Mouse (Mus musculus) hindbrain, embryonic 16.5 days (tissue): ENCODE data around the gene Car1. TPM values are rescaled to one million over a fixed set of nuclear protein-coding genes. Genes with fewer than 3 reads are reported as not detected.
"Not testable (repeated sequence)": the region's sequence is repeated elsewhere in the genome, so short reads cannot be mapped to it uniquely, and the experiment has no call there.

Experiments used
- ATAC-seq: fragments of 200-750 bp; cut with Nextera tagmentation; 2 replicates; pipeline ENCODE4 v1.8.0; 2017; ENCODE audit warnings: moderate TSS enrichment, moderate library complexity
- H3K27ac ChIP-seq: fragments of 300-500 bp; sonication (generic); 2 replicates; pipeline ENCODE4 v1.5.1; 2014; ENCODE audit warnings: low read depth, mild to moderate bottlenecking, control low read depth, low read length, moderate library complexity
- H3K27me3 ChIP-seq: fragments of 300-500 bp; sonication (generic); replicated peaks from 2 replicates; pipeline ENCODE4 v1.6.1; 2014; ENCODE audit warnings: low read length; ENCODE audit not compliant: control insufficient read depth, insufficient read depth
- H3K36me3 ChIP-seq: fragments of 300-500 bp; sonication (generic); 2 replicates; pipeline ENCODE4 v1.6.1; 2014; ENCODE audit warnings: mild to moderate bottlenecking, low read length, moderate library complexity, mixed read lengths; ENCODE audit not compliant: control insufficient read depth, insufficient read depth
- H3K4me1 ChIP-seq: fragments of 300-500 bp; sonication (generic); 2 replicates; pipeline ENCODE4 v1.6.1; 2014; ENCODE audit warnings: low read depth, low read length; ENCODE audit not compliant: control insufficient read depth, insufficient read depth
- H3K4me2 ChIP-seq: fragments of 300-500 bp; sonication (generic); 2 replicates; pipeline ENCODE4 v1.6.1; 2014; ENCODE audit warnings: mild to moderate bottlenecking, low read length, control low read depth, moderate library complexity
- H3K4me3 ChIP-seq: fragments of 300-500 bp; sonication (generic); 2 replicates; pipeline ENCODE4 v1.5.1; 2014; ENCODE audit warnings: mild to moderate bottlenecking, low read length, control low read depth, moderate library complexity
- H3K9ac ChIP-seq: fragments of 300-500 bp; sonication (generic); 2 replicates; pipeline ENCODE4 v1.6.1; 2014; ENCODE audit warnings: low read depth, mild to moderate bottlenecking, control low read depth, low read length, moderate library complexity
- H3K9me3 ChIP-seq: fragments of 300-500 bp; sonication (generic); 2 replicates; pipeline ENCODE4 v1.6.1; 2014; ENCODE audit warnings: mild to moderate bottlenecking, low read length, moderate library complexity; ENCODE audit not compliant: control insufficient read depth
- WGBS: fragments of 180-500 bp; shearing (Covaris S2); extraction: QIAGEN DNeasy Blood & Tissue Kit; methylation state at CpG from one replicate; pipeline ENCODE4 v1.1.7; 2014; 5-methylcytosine and 5-hydroxymethylcytosine counted together
- polyA plus RNA-seq: library from polyadenylated mRNA; unstranded; fragments of >200 nt; fragmentation: Nextera tagmentation; extraction: Ambion mirVana; gene quantifications from 2 replicates; pipeline ENCODE4 v1.2.1, GENCODE M21; 2015

Car1 gene
- polyA plus RNA-seq, 1 experiment from 2014 or later, result not detected

DNA sequence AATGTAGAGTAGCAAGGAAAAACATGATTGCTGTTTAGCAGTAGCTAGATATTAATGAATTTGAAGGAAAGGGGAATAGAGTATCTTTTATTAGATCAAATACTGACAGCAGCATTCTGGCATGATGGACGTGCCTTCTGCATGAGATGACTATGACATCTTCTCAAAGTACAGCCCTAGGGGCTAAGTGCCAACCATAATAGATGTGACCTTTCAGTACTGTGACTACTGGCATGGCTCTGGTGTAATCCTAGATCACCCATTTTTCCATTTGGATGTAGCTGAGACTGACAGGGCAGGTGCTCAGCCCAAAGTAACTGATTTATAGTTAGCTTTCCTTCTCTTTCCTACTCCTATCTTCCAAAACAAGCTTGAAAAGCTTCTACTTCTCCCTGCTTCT, 20.6 kb downstream of the Car1 start:
- H3K4me2 ChIP-seq, result no peak overlapping the region
- H3K4me3 ChIP-seq, result no peak overlapping the region
- no peaks in the 10 kb centered on the region for H3K9me3 ChIP-seq
- no peak overlapping the region for H3K9ac ChIP-seq
- H3K36me3 ChIP-seq, result no peaks in the 10 kb centered on the region
- no peaks in the 10 kb centered on the region for H3K4me1 ChIP-seq
- no peak overlapping the region for H3K27ac ChIP-seq
- no peaks in the 10 kb centered on the region for H3K27me3 ChIP-seq
- no peak for ATAC-seq
- WGBS, result 79% methylated on average over 1 of the region's 1 CpGs

DNA sequence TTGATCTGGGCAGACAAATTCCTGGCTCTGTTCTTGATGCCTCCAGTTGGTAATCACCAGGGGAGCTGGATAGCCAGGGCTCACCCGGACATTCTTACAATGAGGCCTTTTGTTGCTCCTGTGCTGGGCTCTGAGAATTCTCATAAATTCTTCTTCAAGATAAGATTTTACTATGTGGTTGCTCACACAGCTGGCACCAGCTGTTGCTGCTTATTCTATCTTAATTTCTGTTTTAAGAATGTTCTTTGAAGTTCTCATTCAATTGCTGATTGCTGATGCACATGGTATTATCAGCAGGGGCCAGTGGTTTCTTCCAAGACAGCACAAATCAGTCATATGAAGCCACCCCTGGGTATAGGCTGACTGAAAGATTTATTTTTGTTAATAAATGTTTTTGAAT, 21.0 kb downstream of the Car1 start:
- Histone ChIP-seq H3K27ac (no peak overlapping the region), H3K9ac (no peak overlapping the region), H3K9me3 (no peaks in the 10 kb centered on the region), H3K27me3 (no peaks in the 10 kb centered on the region), H3K36me3 (no peaks in the 10 kb centered on the region), H3K4me3 (no peak overlapping the region), H3K4me2 (no peak overlapping the region), H3K4me1 (no peaks in the 10 kb centered on the region)
- ATAC-seq, result no peak
- WGBS, result 36% methylated on average over 1 of the region's 1 CpGs

DNA sequence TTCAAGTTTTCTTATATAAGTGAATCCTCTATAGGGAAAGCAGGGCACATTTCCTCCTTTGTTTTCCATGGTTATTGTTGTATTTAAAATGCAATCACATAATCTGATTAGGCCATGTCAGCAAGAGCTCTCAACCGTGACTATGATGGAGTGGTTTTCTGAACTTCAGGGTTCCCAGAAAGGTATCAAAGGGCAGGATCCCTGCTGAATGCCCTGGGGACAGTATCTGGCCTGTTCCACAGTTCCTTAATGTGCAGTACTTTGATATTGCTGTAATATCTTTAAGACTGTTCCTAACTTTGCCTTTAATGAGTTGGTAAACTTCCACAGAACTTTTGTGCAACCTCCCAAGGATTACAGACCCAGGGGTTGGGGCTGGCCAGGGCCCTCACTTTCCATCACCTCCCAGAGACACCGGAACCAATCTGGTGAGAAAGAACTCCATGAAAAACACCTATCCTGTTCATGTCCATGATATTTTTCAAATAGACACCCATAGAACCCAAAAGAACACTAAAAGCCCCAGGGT, 21.6 kb downstream of the Car1 start:
- Histone ChIP-seq H3K9ac (no peak overlapping the region), H3K36me3 (no peaks in the 10 kb centered on the region), H3K4me2 (no peak overlapping the region), H3K9me3 (no peaks in the 10 kb centered on the region), H3K4me1 (no peaks in the 10 kb centered on the region), H3K27ac (no peak overlapping the region), H3K4me3 (no peak overlapping the region), H3K27me3 (no peaks in the 10 kb centered on the region)
- no peak for ATAC-seq
- WGBS, result 65% methylated on average over 2 of the region's 2 CpGs

DNA sequence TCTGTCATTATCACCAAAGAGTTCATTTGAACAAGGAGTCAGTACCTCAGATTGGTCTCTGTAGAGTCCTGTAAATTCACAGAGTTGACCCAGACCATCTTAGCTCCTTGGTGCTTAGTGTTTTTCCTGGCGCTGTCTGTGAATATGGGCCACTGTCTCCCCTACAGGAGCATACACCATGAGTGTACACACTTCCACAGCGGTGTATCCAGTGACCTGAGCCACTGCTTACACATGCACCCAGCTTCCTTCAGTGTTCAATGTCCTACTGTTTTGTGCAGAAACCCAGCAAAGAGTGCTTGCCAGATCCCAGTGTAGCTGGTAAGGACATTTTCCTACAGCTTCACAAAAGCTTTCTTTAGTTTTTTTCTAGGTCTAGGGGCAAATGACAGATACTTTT, 22.8 kb downstream of the Car1 start:
- 87% methylated on average over 2 of the region's 2 CpGs for WGBS
- H3K4me3 ChIP-seq, result no peak overlapping the region
- no peak overlapping the region for H3K27ac ChIP-seq
- H3K36me3 ChIP-seq, result no peaks in the 10 kb centered on the region
- H3K27me3 ChIP-seq, result no peaks in the 10 kb centered on the region
- H3K9ac ChIP-seq, result no peak overlapping the region
- no peak for ATAC-seq
- no peaks in the 10 kb centered on the region for H3K9me3 ChIP-seq
- H3K4me1 ChIP-seq, result no peaks in the 10 kb centered on the region
- no peak overlapping the region for H3K4me2 ChIP-seq

DNA sequence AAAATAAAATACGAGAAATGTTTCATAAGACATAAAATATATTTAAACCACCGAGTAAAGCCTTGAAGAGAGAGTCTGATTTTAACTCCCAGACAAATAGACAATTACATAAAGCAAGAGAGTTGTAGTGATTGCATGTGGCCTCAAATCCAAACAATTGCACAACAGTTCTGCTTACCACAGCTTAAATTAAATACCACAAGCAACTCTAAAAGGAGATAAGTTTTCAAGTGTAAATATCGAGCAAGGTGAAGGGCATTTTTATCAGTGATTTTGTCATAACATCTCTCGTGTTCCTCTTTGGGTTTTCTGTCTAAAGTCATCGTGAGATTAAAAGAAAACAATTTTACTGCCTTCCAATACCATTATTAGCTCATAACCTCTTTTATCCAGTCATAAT, 25.0 kb downstream of the Car1 start:
- not testable (repeated sequence) for H3K4me1 ChIP-seq, H3K9ac ChIP-seq, H3K27me3 ChIP-seq, H3K4me2 ChIP-seq, ATAC-seq, H3K36me3 ChIP-seq, H3K9me3 ChIP-seq, H3K4me3 ChIP-seq, H3K27ac ChIP-seq
- 86% methylated on average over 5 of the region's 5 CpGs for WGBS

DNA sequence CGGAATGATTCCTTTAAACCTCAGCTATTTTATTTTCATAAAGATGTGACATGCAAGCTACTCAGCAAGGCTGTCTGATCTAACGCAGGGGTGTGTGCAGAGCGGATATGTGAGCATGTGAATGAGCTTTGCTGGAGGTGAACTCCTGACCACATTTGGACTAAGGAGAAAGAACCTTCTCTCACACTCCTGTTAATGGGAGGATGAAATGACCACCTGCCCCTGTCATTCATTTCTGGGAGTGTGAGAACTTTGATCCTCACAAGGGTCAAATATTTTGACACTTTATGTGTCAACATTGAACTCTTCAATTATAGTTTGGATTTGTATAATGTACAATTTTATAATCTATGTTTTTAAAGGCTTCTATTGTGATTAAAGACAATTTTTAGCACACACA, 25.8 kb downstream of the Car1 start:
- not testable (repeated sequence) for H3K36me3 ChIP-seq, H3K4me3 ChIP-seq, H3K4me1 ChIP-seq, H3K9me3 ChIP-seq, H3K27ac ChIP-seq, H3K27me3 ChIP-seq, ATAC-seq, H3K9ac ChIP-seq, H3K4me2 ChIP-seq
- WGBS, result 81% methylated on average over 3 of the region's 3 CpGs

DNA sequence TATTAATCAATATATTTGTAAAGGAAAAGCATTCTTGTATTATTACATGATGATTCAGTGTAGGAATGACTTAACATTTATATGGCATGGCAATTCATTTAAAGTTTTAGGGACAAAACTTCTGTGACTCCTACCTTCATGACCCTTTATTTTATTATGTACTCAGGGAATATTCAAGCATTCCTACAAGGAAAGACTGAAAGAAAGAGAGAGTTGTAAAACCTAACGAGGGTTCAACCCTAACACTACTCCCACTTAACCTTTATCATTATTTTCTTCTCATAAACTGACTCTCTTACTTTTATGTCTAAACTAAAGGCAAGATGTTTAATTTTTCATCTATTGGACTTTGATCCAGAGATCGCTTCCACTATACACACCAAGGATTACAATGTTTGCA, 28.0 kb downstream of the Car1 start:
- Histone ChIP-seq H3K27ac (no peak overlapping the region), H3K4me3 (no peak overlapping the region), H3K4me1 (no peaks in the 10 kb centered on the region), H3K4me2 (no peak overlapping the region), H3K27me3 (no peaks in the 10 kb centered on the region), H3K9me3 (no peaks in the 10 kb centered on the region), H3K36me3 (no peaks in the 10 kb centered on the region), H3K9ac (no peak overlapping the region)
- 86% methylated on average over 2 of the region's 2 CpGs for WGBS
- no peak for ATAC-seq

DNA sequence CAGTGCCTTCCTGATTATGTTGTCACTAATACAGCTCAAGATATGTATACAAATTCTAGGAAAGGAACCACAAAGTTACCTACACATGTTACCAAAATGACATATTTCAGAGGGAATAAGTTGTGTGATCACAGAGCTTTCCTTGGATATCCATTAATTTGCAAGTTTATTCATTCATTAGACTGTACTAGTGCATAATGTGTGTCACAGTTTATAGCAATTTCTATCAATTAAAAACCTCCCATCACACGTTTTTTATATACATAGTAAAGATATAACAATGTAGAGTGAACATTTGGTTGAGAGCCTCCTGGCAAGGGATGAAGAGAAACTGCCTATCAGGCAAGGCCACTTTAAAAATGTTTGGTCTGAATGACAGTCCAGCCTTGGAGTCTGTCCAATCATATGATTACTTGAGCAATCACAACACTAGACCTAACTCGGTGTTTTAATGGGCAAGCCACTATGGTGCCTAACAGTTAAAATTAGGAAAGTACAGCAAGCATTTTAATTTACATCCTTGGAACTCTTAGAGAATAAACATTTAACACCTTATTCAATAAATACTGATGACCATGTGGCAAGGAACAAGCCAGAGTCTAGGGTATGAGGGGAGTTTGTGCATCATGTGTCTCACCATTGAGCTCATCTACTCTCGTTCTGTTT, 31.5 kb downstream of the Car1 start:
- ATAC-seq, H3K4me3 ChIP-seq, H3K27ac ChIP-seq, H3K9ac ChIP-seq, H3K4me2 ChIP-seq, H3K27me3 ChIP-seq, H3K4me1 ChIP-seq, H3K36me3 ChIP-seq, H3K9me3 ChIP-seq: not testable (repeated sequence)
- WGBS, result 83% methylated on average over 2 of the region's 3 CpGs

DNA sequence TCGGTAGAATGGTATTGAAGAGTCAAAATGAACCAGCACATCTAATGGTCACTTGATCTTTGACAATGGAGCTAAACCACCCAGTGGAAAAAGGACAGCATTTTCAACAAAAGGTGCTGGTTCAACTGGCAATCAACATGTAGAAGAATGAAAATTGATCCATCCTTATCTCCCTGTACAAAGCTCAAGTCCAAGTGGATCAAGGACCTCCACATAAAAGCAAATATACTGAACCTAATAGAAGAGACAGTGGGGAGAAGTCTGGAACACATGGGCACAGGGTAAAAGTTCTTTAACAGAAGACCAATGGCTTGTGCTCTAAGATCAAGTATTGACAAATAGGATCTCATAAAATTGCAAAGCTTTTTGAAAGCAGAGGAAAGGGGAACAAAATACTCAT, 33.6 kb downstream of the Car1 start:
- not testable (repeated sequence) for H3K9me3 ChIP-seq, H3K4me2 ChIP-seq, ATAC-seq, H3K36me3 ChIP-seq, H3K4me3 ChIP-seq, H3K27me3 ChIP-seq, H3K9ac ChIP-seq, H3K4me1 ChIP-seq, H3K27ac ChIP-seq
- 93% methylated on average over 1 of the region's 1 CpGs for WGBS

DNA sequence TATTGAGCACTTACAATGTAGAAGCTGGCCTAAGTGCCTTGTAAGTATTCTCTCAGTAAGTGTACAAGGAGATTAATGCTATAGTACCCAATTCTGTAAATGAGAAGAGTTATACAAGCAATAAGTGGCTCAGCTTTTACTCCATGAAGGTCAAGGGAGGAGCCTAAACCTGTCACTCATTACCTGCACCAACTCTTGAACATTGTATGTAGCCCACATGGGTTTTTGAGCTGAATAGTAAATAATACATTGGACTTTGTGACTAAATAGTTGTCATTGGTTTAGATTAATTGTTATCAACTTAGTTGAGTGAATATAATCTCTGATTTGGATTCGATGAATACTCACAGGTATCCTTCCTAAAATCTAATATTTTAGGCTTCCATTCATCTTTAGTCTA, 35.7 kb downstream of the Car1 start:
- H3K36me3 ChIP-seq, H3K9me3 ChIP-seq, H3K4me3 ChIP-seq, H3K4me2 ChIP-seq, H3K27ac ChIP-seq, ATAC-seq, H3K4me1 ChIP-seq, H3K9ac ChIP-seq, H3K27me3 ChIP-seq: not testable (repeated sequence)
- 95% methylated on average over 1 of the region's 1 CpGs for WGBS
